Mouse (Mus musculus) granulocyte monocyte progenitor cell, adult 5-6 weeks (primary cell): Measurements from ENCODE around the gene Cd164. TPM values are rescaled to one million over a fixed set of nuclear protein-coding genes. Genes with fewer than 3 reads are reported as not detected.

Source experiments
- total RNA-seq, 2 experiments: library from RNA; stranded (forward) in 1 of 2; stranded (reverse) in 1 of 2; fragments of 200-712, 200-1000 nt in 1 of 2; fragments of >200 nt in 1 of 2; fragmentation: Nextera tagmentation in 1 of 2; gene quantifications; 2 replicates each; pipeline ENCODE4 v1.2.3; 2014 to 2017

Gene Cd164
- total RNA-seq, 2 experiments from 2014 or later = 140 to 206 TPM

Other genes starting within 250 kb of the Cd164 start
- gene Fig4, start 216.2 kb upstream of the Cd164 start, total RNA-seq (2014; fragmentation: Nextera tagmentation) = 25.2 and 28.1 TPM in 2 replicates
- gene Fig4, start 216.2 kb upstream of the Cd164 start, total RNA-seq (2017) = 34.8 and 48.5 TPM in 2 replicates
- not detected in 2 replicates for gene Ak9, start 215.4 kb upstream of the Cd164 start, total RNA-seq (2014; fragmentation: Nextera tagmentation)
- not detected in 2 replicates for gene Ak9, start 215.4 kb upstream of the Cd164 start, total RNA-seq (2017)
- 11.4 and 14.1 TPM in 2 replicates for gene Zbtb24, start 69.0 kb upstream of the Cd164 start, total RNA-seq (2014; fragmentation: Nextera tagmentation)
- gene Zbtb24, start 69.0 kb upstream of the Cd164 start, total RNA-seq (2017) = 17.2 and 18.1 TPM in 2 replicates
- gene Mical1, start 43.1 kb upstream of the Cd164 start, total RNA-seq (2014; fragmentation: Nextera tagmentation) = 74.8 and 105 TPM in 2 replicates
- gene Mical1, start 43.1 kb upstream of the Cd164 start, total RNA-seq (2017) = 32.2 and 49.3 TPM in 2 replicates
- gene Smpd2, start 29.0 kb upstream of the Cd164 start, total RNA-seq (2014; fragmentation: Nextera tagmentation) = 23.0 and 24.4 TPM in 2 replicates
- gene Smpd2, start 29.0 kb upstream of the Cd164 start, total RNA-seq (2017) = 10.1 and 13.0 TPM in 2 replicates
- not detected in 2 replicates for gene Ppil6, start 29.0 kb upstream of the Cd164 start, total RNA-seq (2014; fragmentation: Nextera tagmentation)
- not detected in 2 replicates for gene Ppil6, start 29.0 kb upstream of the Cd164 start, total RNA-seq (2017)
- gene Ccdc162, start 197.2 kb downstream of the Cd164 start, total RNA-seq (2014; fragmentation: Nextera tagmentation) = 9.7 TPM in 1 of 2 replicates, not detected in the other
- 0.05 and 0.56 TPM in 2 replicates for gene Ccdc162, start 197.2 kb downstream of the Cd164 start, total RNA-seq (2017)